Mouse (Mus musculus): ENCODE results near the gene 6430531B16Rik. TPM values are rescaled to one million over a fixed set of nuclear protein-coding genes. Genes with fewer than 3 reads are reported as not detected.
A peak's percentile ranks its signal among the peaks of the same experiment; 100 is the strongest.

The 6430531B16Rik gene
- polyA plus RNA-seq, 1 experiment from 2014 or later = 0.34 TPM

DNA sequence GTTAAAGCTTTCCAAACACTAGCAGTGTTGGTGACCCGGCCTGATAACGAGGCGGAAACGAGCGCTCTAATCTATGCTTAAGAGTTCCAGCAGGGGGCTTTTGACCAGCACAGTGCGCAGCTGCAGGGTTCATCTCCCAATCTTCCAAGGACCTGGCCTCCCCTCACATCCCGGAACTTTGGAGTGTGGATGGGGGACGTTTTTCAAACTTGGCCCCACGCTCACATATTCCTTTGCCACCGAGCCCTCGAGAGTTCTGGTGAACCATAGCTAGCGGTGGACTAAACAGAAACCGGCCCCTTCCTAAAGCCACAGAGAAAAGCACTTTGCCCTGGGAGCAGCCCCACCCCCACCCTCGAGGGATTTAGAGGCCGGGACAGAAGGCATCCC is 28.7 kb downstream of the 6430531B16Rik start:
- Histone ChIP-seq H3K9me3 (replicated peaks; ENCODE audit: control insufficient read depth, low read length) (no peaks in the 10 kb centered on the region), H3K9ac (ENCODE audit: low read length) (peak overlapping the region; percentile 76), H3K27ac (ENCODE audit: low read length) (peak overlapping the region; percentile 52; the same call in 1 of the 2 replicates), H3K4me1 (ENCODE audit: control insufficient read depth, insufficient read depth, low read length) (peaks cover 3% of the 10 kb centered on the region; the same call in 1 of the 2 replicates), H3K36me3 (ENCODE audit: control insufficient read depth, insufficient read depth, low read length) (no peaks in the 10 kb centered on the region), H3K4me3 (replicated peaks; ENCODE audit: low read length) (peak overlapping the region; percentile 62), H3K27me3 (ENCODE audit: control insufficient read depth, insufficient read depth, low read length) (peaks cover 21% of the 10 kb centered on the region), H3K4me2 (ENCODE audit: low read depth, low read length) (peak overlapping the region; percentile 90)
- whole genome bisulfite sequencing = under 1% methylated on average over 15 of the region's 15 CpGs
- ATAC-seq (ENCODE audit: insufficient read depth, low FRiP score) = peak; percentile 80

DNA sequence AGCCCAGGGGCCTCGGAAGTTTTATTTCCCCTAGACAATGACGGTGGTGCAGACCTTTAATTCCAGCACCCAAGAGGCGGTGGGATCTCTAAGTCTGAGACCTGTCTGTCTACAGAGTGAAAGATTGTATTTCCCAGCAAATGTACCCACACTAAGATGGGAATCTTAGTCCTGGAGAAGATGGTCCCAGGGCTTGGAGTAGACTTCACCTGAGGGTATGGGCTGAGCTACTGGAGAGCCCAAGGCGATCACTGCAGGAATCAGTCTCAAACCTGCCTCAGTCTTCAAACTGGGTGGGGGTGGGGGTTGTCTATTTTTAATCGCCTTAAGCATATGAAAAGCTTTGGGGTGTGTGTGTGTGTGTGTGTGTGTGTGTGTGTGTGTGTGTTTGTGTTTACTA is 32.5 kb downstream of the 6430531B16Rik start:
- no peak overlapping the region for H3K27ac ChIP-seq (ENCODE audit: low read length)
- H3K4me3 ChIP-seq (replicated peaks; ENCODE audit: low read length) = no peak overlapping the region
- no peaks in the 10 kb centered on the region for H3K9me3 ChIP-seq (replicated peaks; ENCODE audit: control insufficient read depth, low read length)
- H3K9ac ChIP-seq (ENCODE audit: low read length) = no peak overlapping the region
- ATAC-seq (ENCODE audit: insufficient read depth, low FRiP score) = no peak
- no peaks in the 10 kb centered on the region for H3K36me3 ChIP-seq (ENCODE audit: control insufficient read depth, insufficient read depth, low read length)
- H3K4me1 ChIP-seq (ENCODE audit: control insufficient read depth, insufficient read depth, low read length) = peaks cover 7% of the 10 kb centered on the region
- no peak overlapping the region for H3K4me2 ChIP-seq (ENCODE audit: low read depth, low read length)
- H3K27me3 ChIP-seq (ENCODE audit: control insufficient read depth, insufficient read depth, low read length) = peaks cover 54% of the 10 kb centered on the region
- 47% methylated on average over 5 of the region's 5 CpGs for WGBS

DNA sequence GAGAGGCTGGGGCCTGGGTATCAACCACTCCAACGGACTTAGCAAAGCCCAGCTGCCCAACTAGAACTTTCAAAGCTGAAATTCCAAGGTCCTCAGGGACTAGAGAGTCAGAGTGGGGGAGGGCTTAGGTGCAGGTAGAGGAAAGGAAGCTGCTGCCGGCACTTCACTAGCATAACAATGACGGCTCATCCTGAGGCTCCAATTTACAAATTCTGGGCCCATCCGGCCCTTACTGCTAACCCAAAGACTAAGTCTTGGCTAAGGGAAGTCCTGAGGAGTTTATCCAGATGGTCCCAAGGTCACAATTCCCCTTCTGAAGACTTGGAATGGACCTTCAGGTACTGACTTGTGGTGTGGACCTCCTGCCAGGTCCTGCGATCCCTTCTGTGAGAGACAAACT is 33.0 kb downstream of the 6430531B16Rik start:
- peaks cover 54% of the 10 kb centered on the region for H3K27me3 ChIP-seq (ENCODE audit: control insufficient read depth, insufficient read depth, low read length)

DNA sequence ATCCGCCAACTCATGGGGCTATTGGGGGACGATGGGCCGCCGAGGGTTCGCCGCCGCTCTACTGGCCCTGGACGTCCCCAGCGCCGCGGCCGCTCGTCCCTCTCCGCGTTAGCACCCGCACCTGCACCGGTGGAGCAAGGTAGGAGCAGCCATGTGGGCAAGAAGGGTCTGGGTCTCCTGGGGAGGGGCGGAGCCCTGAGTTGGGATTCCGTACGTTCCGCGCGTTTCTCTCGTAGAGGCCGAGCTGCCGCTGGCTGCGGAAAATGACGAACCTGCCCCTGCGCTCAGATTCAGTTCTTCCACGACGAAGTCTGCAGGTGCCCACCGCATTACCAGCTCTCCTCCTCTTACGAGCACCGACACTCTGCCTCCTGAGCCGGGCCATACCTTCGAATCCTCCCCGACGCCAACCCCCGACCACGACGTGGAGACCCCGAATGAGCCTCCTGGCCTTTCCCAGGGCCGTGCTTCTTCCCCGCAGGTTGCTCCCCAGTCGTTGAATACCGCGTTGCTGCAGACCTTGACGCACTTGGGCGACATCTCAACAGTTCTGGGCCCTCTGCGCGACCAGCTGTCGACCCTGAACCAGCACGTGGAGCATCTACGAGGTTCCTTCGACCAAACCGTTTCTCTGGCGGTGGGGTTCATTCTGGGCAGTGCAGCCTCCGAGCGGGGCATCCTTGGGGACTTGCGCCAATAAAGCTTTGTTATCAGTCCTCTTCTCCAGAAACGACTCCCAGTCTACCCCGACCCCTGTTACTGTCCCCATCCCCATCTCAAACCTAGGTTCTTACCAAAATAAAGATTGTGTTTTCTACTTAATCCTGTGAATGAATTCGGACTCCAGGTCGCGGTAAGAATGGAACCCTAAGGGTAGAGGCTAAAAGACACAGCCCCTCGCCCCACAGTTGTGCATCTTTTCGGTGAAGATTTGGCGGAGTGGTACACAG is 34.0 kb downstream of the 6430531B16Rik start:
- H3K36me3 ChIP-seq (ENCODE audit: control insufficient read depth, insufficient read depth, low read length) = no peaks in the 10 kb centered on the region
- no peaks in the 10 kb centered on the region for H3K9me3 ChIP-seq (replicated peaks; ENCODE audit: control insufficient read depth, low read length)
- H3K4me3 ChIP-seq (replicated peaks; ENCODE audit: low read length) = peak overlapping the region; percentile 40
- ATAC-seq (ENCODE audit: insufficient read depth, low FRiP score) = no peak; the same call in 1 of the 2 replicates
- peaks cover 5% of the 10 kb centered on the region; the same call in 1 of the 2 replicates for H3K4me1 ChIP-seq (ENCODE audit: control insufficient read depth, insufficient read depth, low read length)
- 4% methylated on average over 68 of the region's 68 CpGs for WGBS
- H3K9ac ChIP-seq (ENCODE audit: low read length) = peak overlapping the region; percentile 36
- H3K27ac ChIP-seq (ENCODE audit: low read length) = no peak overlapping the region
- peaks cover 54% of the 10 kb centered on the region for H3K27me3 ChIP-seq (ENCODE audit: control insufficient read depth, insufficient read depth, low read length)
- peak overlapping the region; percentile 64 for H3K4me2 ChIP-seq (ENCODE audit: low read depth, low read length)

More for the DNA sequence above, 33.0 kb downstream of the 6430531B16Rik start:
- H3K4me3 ChIP-seq (replicated peaks; ENCODE audit: low read length) = no peak overlapping the region
- H3K4me2 ChIP-seq (ENCODE audit: low read depth, low read length) = no peak overlapping the region
- H3K9ac ChIP-seq (ENCODE audit: low read length) = no peak overlapping the region
- H3K27ac ChIP-seq (ENCODE audit: low read length) = no peak overlapping the region
- ATAC-seq (ENCODE audit: insufficient read depth, low FRiP score) = no peak
- peaks cover 7% of the 10 kb centered on the region; the same call in 1 of the 2 replicates for H3K4me1 ChIP-seq (ENCODE audit: control insufficient read depth, insufficient read depth, low read length)
- H3K36me3 ChIP-seq (ENCODE audit: control insufficient read depth, insufficient read depth, low read length) = no peaks in the 10 kb centered on the region
- WGBS = 31% methylated on average over 5 of the region's 5 CpGs
- no peaks in the 10 kb centered on the region for H3K9me3 ChIP-seq (replicated peaks; ENCODE audit: control insufficient read depth, low read length)

DNA sequence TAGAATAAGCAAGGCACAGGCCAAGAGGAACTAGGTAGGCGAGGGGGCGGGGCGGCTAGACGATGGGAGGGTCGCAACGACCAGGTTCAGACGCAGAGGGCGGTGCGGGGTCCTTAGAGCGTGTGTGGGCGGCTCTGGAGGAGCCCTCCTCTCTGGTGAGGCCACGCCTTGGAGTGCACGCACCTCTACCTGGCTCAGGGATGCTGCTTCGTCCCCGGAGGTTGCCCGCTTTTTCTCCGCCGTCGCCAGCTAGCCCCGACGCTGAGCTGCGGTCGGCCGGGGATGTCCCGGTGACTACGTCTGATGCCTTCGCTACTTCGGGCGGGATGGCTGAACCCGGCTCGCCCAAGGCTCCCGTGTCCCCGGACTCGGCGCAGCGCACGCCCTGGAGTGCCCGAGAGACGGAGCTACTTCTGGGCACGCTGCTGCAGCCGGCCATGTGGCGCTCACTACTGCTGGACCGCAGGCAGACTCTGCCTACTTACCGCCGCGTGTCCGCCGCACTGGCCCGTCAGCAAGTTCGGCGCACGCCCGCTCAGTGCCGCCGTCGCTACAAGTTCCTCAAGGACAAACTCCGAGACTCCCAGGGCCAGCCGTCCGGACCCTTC is 34.8 kb downstream of the 6430531B16Rik start, which contains the start of gene Utf1:
TSS of gene Utf1 (plus strand) at position 116 of the 608 bp plus-strand sequence.
- Histone ChIP-seq H3K4me3 (replicated peaks; ENCODE audit: low read length) (peak within 1 kb of the TSS; percentile 40), H3K36me3 (ENCODE audit: control insufficient read depth, insufficient read depth, low read length) (no peaks in the 10 kb centered on the region), H3K9me3 (replicated peaks; ENCODE audit: control insufficient read depth, low read length) (no peaks in the 10 kb centered on the region), H3K4me2 (ENCODE audit: low read depth, low read length) (peak within 1 kb of the TSS; percentile 64), H3K27me3 (ENCODE audit: control insufficient read depth, insufficient read depth, low read length) (peaks cover 54% of the 10 kb centered on the region), H3K4me1 (ENCODE audit: control insufficient read depth, insufficient read depth, low read length) (peaks cover 4% of the 10 kb centered on the region; the same call in 1 of the 2 replicates), H3K27ac (ENCODE audit: low read length) (no peak within 1 kb of the TSS), H3K9ac (ENCODE audit: low read length) (peak within 1 kb of the TSS; percentile 36)
- peak; percentile 47; the same call in 1 of the 2 replicates for ATAC-seq (ENCODE audit: insufficient read depth, low FRiP score)
- WGBS = under 1% methylated on average over 59 of the region's 59 CpGs

DNA sequence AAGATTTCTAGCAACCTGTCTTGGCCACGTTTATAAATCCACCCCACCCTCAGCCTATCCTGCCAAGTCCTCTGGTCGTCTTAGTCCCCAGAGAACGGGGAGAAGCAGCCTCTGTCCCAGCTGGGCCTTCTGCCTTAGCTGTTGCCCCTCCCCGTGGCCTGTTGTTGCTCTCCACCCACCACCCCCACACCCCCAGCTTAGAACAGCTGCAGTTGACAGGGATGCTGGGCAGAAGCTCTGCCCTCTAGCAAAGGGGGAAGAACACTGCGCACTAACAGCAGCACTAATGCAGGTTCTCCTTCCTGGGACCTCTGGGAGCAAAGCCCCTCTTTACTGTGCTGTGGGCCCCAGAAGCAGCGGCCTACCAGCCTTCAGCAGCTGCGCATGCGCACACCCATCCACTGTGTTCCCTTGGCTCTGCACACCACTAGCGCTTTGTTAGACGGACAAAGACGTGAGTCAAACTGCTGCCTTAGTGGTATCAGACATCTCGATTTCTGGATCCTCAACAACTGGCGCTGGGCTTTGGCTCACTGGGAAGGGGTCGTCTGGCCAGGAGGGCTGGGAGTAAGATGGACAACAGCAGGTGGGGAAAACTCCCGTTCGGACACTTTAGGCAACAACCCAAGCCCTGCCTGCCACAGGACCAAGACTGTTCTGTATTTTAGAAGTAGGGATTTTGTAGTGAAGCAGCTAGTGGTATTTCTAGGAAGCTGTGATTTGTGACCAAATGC is 37.9 kb downstream of the 6430531B16Rik start:
- 62% methylated on average over 16 of the region's 16 CpGs for WGBS
- H3K27me3 ChIP-seq (ENCODE audit: control insufficient read depth, insufficient read depth, low read length) = peaks cover 41% of the 10 kb centered on the region
- no peak overlapping the region for H3K9ac ChIP-seq (ENCODE audit: low read length)
- H3K4me1 ChIP-seq (ENCODE audit: control insufficient read depth, insufficient read depth, low read length) = peaks cover 4% of the 10 kb centered on the region; the same call in 1 of the 2 replicates
- no peak overlapping the region for H3K27ac ChIP-seq (ENCODE audit: low read length)
- H3K4me3 ChIP-seq (replicated peaks; ENCODE audit: low read length) = no peak overlapping the region
- H3K9me3 ChIP-seq (replicated peaks; ENCODE audit: control insufficient read depth, low read length) = no peaks in the 10 kb centered on the region
- no peaks in the 10 kb centered on the region for H3K36me3 ChIP-seq (ENCODE audit: control insufficient read depth, insufficient read depth, low read length)
- no peak for ATAC-seq (ENCODE audit: insufficient read depth, low FRiP score)
- no peak overlapping the region for H3K4me2 ChIP-seq (ENCODE audit: low read depth, low read length)

DNA sequence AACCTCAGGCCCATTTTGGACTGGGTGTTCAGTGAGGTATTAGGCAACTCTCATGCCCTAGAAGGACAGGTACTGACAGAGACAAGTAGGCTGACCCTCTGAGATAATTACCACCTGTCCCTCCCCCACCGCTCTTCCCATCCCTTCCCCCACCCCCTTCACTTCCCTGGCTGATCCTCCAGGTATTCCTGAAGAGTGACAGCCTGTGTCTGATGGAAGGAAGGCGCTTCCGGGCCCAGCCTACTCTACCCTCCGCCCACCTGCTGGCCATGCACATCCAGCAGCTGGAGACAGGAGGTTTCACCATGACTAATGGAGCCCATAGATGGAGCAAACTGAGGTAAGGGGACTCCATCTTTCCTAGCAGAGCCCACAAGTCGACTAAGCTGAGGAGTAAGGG is 40.7 kb downstream of the 6430531B16Rik start:
- no peak for ATAC-seq (ENCODE audit: insufficient read depth, low FRiP score)
- Histone ChIP-seq H3K27me3 (ENCODE audit: control insufficient read depth, insufficient read depth, low read length) (peaks cover 13% of the 10 kb centered on the region), H3K4me2 (ENCODE audit: low read depth, low read length) (no peak overlapping the region), H3K9ac (ENCODE audit: low read length) (no peak overlapping the region), H3K4me3 (replicated peaks; ENCODE audit: low read length) (no peak overlapping the region), H3K4me1 (ENCODE audit: control insufficient read depth, insufficient read depth, low read length) (no peaks in the 10 kb centered on the region), H3K9me3 (replicated peaks; ENCODE audit: control insufficient read depth, low read length) (no peaks in the 10 kb centered on the region), H3K36me3 (ENCODE audit: control insufficient read depth, insufficient read depth, low read length) (no peaks in the 10 kb centered on the region), H3K27ac (ENCODE audit: low read length) (no peak overlapping the region)
- WGBS = 57% methylated on average over 5 of the region's 5 CpGs

DNA sequence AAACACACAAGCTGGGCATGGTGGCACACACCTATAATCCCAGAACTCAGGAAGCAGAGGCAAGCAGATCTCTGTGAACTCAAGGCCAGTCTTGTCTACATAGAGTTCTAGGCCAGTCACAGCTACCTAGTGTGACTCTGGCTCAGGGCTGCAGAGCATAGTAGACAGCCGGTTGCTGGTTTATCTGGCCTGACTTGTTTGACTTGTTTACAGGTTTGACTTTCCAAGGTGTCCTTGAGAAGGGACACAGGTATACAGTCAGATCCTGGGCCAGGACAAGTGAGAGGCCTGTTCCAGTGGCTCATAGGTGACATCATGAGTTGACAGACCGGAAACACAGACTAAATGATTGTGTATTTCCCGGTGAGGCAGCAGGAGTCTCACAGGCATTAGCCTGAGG is 41.4 kb downstream of the 6430531B16Rik start:
- Histone ChIP-seq H3K9ac (ENCODE audit: low read length) (no peak overlapping the region), H3K4me1 (ENCODE audit: control insufficient read depth, insufficient read depth, low read length) (no peaks in the 10 kb centered on the region), H3K27me3 (ENCODE audit: control insufficient read depth, insufficient read depth, low read length) (peaks cover 8% of the 10 kb centered on the region), H3K4me2 (ENCODE audit: low read depth, low read length) (no peak overlapping the region), H3K36me3 (ENCODE audit: control insufficient read depth, insufficient read depth, low read length) (no peaks in the 10 kb centered on the region), H3K4me3 (replicated peaks; ENCODE audit: low read length) (no peak overlapping the region), H3K9me3 (replicated peaks; ENCODE audit: control insufficient read depth, low read length) (no peaks in the 10 kb centered on the region), H3K27ac (ENCODE audit: low read length) (no peak overlapping the region)
- 59% methylated on average over 3 of the region's 3 CpGs for WGBS
- peak; percentile 40; the same call in 1 of the 2 replicates for ATAC-seq (ENCODE audit: insufficient read depth, low FRiP score)
